Mouse (Mus musculus) MEL (cell line): Measurements from ENCODE around the gene Serpinb13. TPM values are rescaled to one million over a fixed set of nuclear protein-coding genes. Genes with fewer than 3 reads are reported as not detected.

Experiments used
- DNase-seq: peaks from one replicate; pipeline ENCODE4 v3.0.0; 2011; ENCODE audit warnings: low read depth, low spot score
- H3K27ac ChIP-seq: 2 replicates; pipeline ENCODE4 v1.5.1; 2012; ENCODE audit warnings: low read depth, mild to moderate bottlenecking, control low read depth, low read length, moderate library complexity; ENCODE audit not compliant: control insufficient read depth
- H3K27me3 ChIP-seq, 2 experiments: fragments of 150-350 bp in 1 of 2; sonication (generic) in 1 of 2; 2 replicates each; pipeline ENCODE4 v1.6.1; 2012; ENCODE audit warnings: low read length in 2 of 2, mild to moderate bottlenecking in 2 of 2, improper control_type of control experiment in 1 of 2, moderate library complexity in 1 of 2; ENCODE audit not compliant: insufficient read depth in 2 of 2, control insufficient read depth in 1 of 2
- H3K36me3 ChIP-seq, 2 experiments: 2 replicates each; pipeline ENCODE4 v1.6.1; 2012 to 2014; ENCODE audit warnings: low read length in 2 of 2, improper control_type of control experiment in 1 of 2, inconsistent platforms in 1 of 2, mild to moderate bottlenecking in 1 of 2; ENCODE audit not compliant: insufficient read depth in 2 of 2, control insufficient read depth in 1 of 2
- H3K4me1 ChIP-seq, 2 experiments: fragments of 150-350 bp in 1 of 2; sonication (generic) in 1 of 2; 2 replicates each; pipeline ENCODE4 v1.6.1; 2012; ENCODE audit warnings: low read length in 2 of 2, improper control_type of control experiment in 1 of 2, mild to moderate bottlenecking in 1 of 2; ENCODE audit not compliant: insufficient read depth in 2 of 2, control insufficient read depth in 1 of 2
- H3K4me3 ChIP-seq, 2 experiments: fragments of 150-350 bp in 1 of 2; sonication (generic) in 1 of 2; 2 replicates each; pipeline ENCODE4 v1.5.1; 2012; ENCODE audit warnings: low read depth in 2 of 2, low read length in 2 of 2, mild to moderate bottlenecking in 2 of 2, moderate library complexity in 2 of 2, control low read depth in 1 of 2, improper control_type of control experiment in 1 of 2; ENCODE audit not compliant: control insufficient read depth in 1 of 2, insufficient read depth in 1 of 2
- H3K79me2 ChIP-seq: 2 replicates; pipeline ENCODE4 v1.6.1; 2012; ENCODE audit warnings: mild to moderate bottlenecking, low read length, moderate library complexity; ENCODE audit not compliant: control insufficient read depth, poor library complexity, insufficient read depth
- H3K9ac ChIP-seq: 2 replicates; pipeline ENCODE4 v1.6.1; 2012; ENCODE audit warnings: low read depth, mild to moderate bottlenecking, control low read depth, low read length, moderate library complexity; ENCODE audit not compliant: control insufficient read depth, poor library complexity, severe bottlenecking
- H3K9me3 ChIP-seq: fragments of 150-350 bp; sonication (generic); replicated peaks from 2 replicates; pipeline ENCODE4 v1.6.1; 2012; ENCODE audit warnings: mild to moderate bottlenecking, low read length, improper control_type of control experiment, moderate library complexity; ENCODE audit not compliant: insufficient read depth
- BHLHE40 ChIP-seq: IDR thresholded peaks from 2 replicates; pipeline ENCODE4 v1.6.1; 2012; ENCODE audit warnings: low read depth, mild to moderate bottlenecking, inconsistent platforms, low read length, improper control_type of control experiment, borderline replicate concordance
- CHD1 ChIP-seq: IDR thresholded peaks from 2 replicates; pipeline ENCODE4 v1.6.1; 2012; ENCODE audit warnings: low read depth, mild to moderate bottlenecking, inconsistent platforms, low read length, improper control_type of control experiment
- CTCF ChIP-seq, 3 experiments: IDR thresholded peaks in 2 of 3; conservative IDR thresholded peaks in 1 of 3; 2 replicates each; pipeline ENCODE4 v1.5.1; 2011 to 2012; ENCODE audit warnings: low read length in 3 of 3, low read depth in 2 of 3, mild to moderate bottlenecking in 2 of 3, improper control_type of control experiment in 1 of 3, inconsistent platforms in 1 of 3, mixed read lengths in 1 of 3, moderate library complexity in 1 of 3; ENCODE audit not compliant: control insufficient read depth in 1 of 3, insufficient read depth in 1 of 3, poor library complexity in 1 of 3, severe bottlenecking in 1 of 3
- ELF1 ChIP-seq: IDR thresholded peaks from 2 replicates; pipeline ENCODE4 v1.6.1; 2014; ENCODE audit warnings: low read depth, mild to moderate bottlenecking, inconsistent platforms, low read length, improper control_type of control experiment, moderate library complexity
- GATA1 ChIP-seq: IDR thresholded peaks from 2 replicates; pipeline ENCODE4 v1.6.1; 2011; ENCODE audit warnings: low read depth, low read length, improper control_type of control experiment
- HCFC1 ChIP-seq: IDR thresholded peaks from 2 replicates; pipeline ENCODE4 v1.6.1; 2012; ENCODE audit warnings: low read depth, mild to moderate bottlenecking, inconsistent platforms, low read length, improper control_type of control experiment, moderate library complexity
- KAT2A ChIP-seq: conservative IDR thresholded peaks from 2 replicates; pipeline ENCODE4 v1.6.1; 2012; ENCODE audit warnings: low read depth, low read length, improper control_type of control experiment, inconsistent platforms
- MAFK ChIP-seq: IDR thresholded peaks from 2 replicates; pipeline ENCODE4 v1.6.1; 2011; ENCODE audit warnings: low read depth, mild to moderate bottlenecking, low read length, improper control_type of control experiment, borderline replicate concordance
- MEF2A ChIP-seq: IDR thresholded peaks from 2 replicates; pipeline ENCODE4 v1.6.1; 2014; ENCODE audit warnings: low read depth, mild to moderate bottlenecking, inconsistent platforms, low read length, improper control_type of control experiment; ENCODE audit not compliant: poor library complexity, insufficient replicate concordance, severe bottlenecking; ENCODE audit errors: extremely low read depth
- MXI1 ChIP-seq: IDR thresholded peaks from 2 replicates; pipeline ENCODE4 v1.6.1; 2011; ENCODE audit warnings: mild to moderate bottlenecking, low read depth, low read length, improper control_type of control experiment
- NRF1 ChIP-seq: IDR thresholded peaks from 2 replicates; pipeline ENCODE4 v1.6.1; 2014; ENCODE audit warnings: low read depth, mild to moderate bottlenecking, inconsistent platforms, low read length, improper control_type of control experiment, moderate library complexity; ENCODE audit not compliant: poor library complexity, insufficient read depth, severe bottlenecking
- POLR2AphosphoS2 ChIP-seq: IDR thresholded peaks from 2 replicates; pipeline ENCODE4 v1.6.1; 2011; ENCODE audit warnings: low read length, improper control_type of control experiment
- RAD21 ChIP-seq: IDR thresholded peaks from 2 replicates; pipeline ENCODE4 v1.6.1; 2011; ENCODE audit warnings: mild to moderate bottlenecking, low read depth, low read length, improper control_type of control experiment
- RCOR1 ChIP-seq: IDR thresholded peaks from 2 replicates; pipeline ENCODE4 v1.6.1; 2012; ENCODE audit warnings: low read depth, mild to moderate bottlenecking, inconsistent platforms, low read length, improper control_type of control experiment
- SIN3A ChIP-seq: IDR thresholded peaks from 2 replicates; pipeline ENCODE4 v1.6.1; 2012; ENCODE audit warnings: low read length, improper control_type of control experiment, inconsistent platforms
- SMC3 ChIP-seq: IDR thresholded peaks from 2 replicates; pipeline ENCODE4 v1.6.1; 2011; ENCODE audit warnings: low read depth, low read length, improper control_type of control experiment
- TAL1 ChIP-seq: IDR thresholded peaks from 2 replicates; pipeline ENCODE4 v1.6.1; 2012; ENCODE audit warnings: mild to moderate bottlenecking, inconsistent platforms, low read length, moderate library complexity, mixed read lengths
- UBTF ChIP-seq: IDR thresholded peaks from 2 replicates; pipeline ENCODE4 v1.6.1; 2012; ENCODE audit warnings: low read depth, mild to moderate bottlenecking, inconsistent platforms, low read length, improper control_type of control experiment, moderate library complexity, borderline replicate concordance; ENCODE audit not compliant: insufficient read depth
- ZC3H11A ChIP-seq: IDR thresholded peaks from 2 replicates; pipeline ENCODE4 v1.6.1; 2012; ENCODE audit warnings: low read depth, mild to moderate bottlenecking, inconsistent platforms, low read length, improper control_type of control experiment
- ZMIZ1 ChIP-seq: IDR thresholded peaks from 2 replicates; pipeline ENCODE4 v1.6.1; 2012; ENCODE audit warnings: low read depth, mild to moderate bottlenecking, inconsistent platforms, low read length, improper control_type of control experiment, moderate library complexity
- ZNF384 ChIP-seq: IDR thresholded peaks from 2 replicates; pipeline ENCODE4 v1.6.1; 2012; ENCODE audit warnings: low read depth, mild to moderate bottlenecking, inconsistent platforms, low read length, improper control_type of control experiment
- polyA plus RNA-seq, 2 experiments: library from polyadenylated mRNA; stranded (reverse) in 1 of 2; unstranded in 1 of 2; fragments of >175 nt in 1 of 2; fragments of >200 nt in 1 of 2; gene quantifications; 2 replicates each; pipeline versions ENCODE4 v1.2.1 to v1.2.4; 2012; ENCODE audit warnings: low replicate concordance in 2 of 2, low read depth in 1 of 2; ENCODE audit not compliant: insufficient read length in 2 of 2, insufficient read depth in 1 of 2, missing spikeins in 1 of 2
- total RNA-seq: library from RNA; depleted of rRNA; stranded (reverse); fragments of 300-350 nt; gene quantifications from 2 replicates; pipeline ENCODE4 v1.2.3, GENCODE M21; 2012

The Serpinb13 gene
- total and polyA plus RNA-seq, 3 experiments = not detected

DNA sequence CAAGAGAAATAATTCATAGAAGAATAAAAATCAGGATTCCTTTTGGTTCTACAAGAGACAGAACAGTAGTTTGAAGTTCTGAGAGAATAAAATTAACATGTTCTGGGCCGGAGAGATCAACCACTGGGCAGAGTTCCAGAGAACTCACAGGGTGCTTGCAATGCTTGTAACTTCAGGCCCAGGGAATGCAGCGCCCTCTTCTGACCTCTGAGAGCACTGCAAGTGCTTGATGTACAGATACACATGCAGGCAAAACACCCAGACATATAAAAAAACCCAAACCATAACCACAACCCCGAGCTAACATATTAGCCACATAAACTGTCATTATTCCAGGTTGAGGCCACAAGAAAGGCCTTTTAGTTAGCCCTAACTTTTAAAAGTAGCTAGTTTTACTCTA, 19.8 kb upstream of the Serpinb13 start:
- Histone ChIP-seq H3K27me3 (no peaks in the 10 kb centered on the region), H3K4me3 (no peak overlapping the region), H3K4me1 (no peaks in the 10 kb centered on the region), H3K79me2 (no peaks in the 10 kb centered on the region), H3K36me3 (no peaks in the 10 kb centered on the region), H3K9ac (no peak overlapping the region), H3K27ac (no peak overlapping the region), H3K9me3 (no peaks in the 10 kb centered on the region)
- no peak for TF ChIP-seq UBTF
- no peak for TF ChIP-seq RAD21
- peak; percentile 13; the same call in 1 of the 2 replicates for TF ChIP-seq SMC3
- TF ChIP-seq POLR2AphosphoS2 = no peak
- peak; percentile 41 to 56 (median 41) for TF ChIP-seq CTCF (IDR thresholded peaks at IDR 0.05 in 2 of 3, conservative IDR thresholded peaks at IDR 0.05 in 1 of 3; ENCODE audit: control insufficient read depth in 1 of 3, insufficient read depth in 1 of 3, low read depth in 2 of 3, low read length in 3 of 3, poor library complexity in 1 of 3, severe bottlenecking in 1 of 3)
- peak; percentile 32 for DNase-seq

DNA sequence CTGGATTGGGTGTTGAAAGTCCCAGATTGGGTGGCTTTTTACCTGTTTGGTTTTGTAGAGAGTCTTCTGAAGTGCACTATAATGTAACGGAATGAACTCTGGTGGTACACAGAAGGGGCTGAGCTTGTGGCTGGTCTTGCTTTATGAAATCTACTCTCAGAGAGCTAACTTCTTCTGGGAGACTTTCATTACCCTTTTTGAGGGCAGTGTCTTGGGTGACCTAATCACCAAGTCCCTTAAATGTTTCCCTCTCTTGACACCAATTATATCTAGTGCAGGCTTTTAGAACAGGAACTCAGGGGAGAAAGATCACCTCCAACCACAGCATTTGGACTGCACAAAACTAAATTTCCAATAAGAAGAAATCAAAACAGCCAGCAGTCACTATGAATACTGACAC, 2.3 kb downstream of the Serpinb13 start:
- Histone ChIP-seq H3K4me1 (peaks cover 0 to 3% of the 10 kb centered on the region in 2 experiments; a peak in 1 of 4 replicates), H3K27ac (no peak overlapping the region), H3K4me3 (no peak overlapping the region), H3K36me3 (no peaks in the 10 kb centered on the region), H3K79me2 (no peaks in the 10 kb centered on the region), H3K9ac (no peak overlapping the region), H3K9me3 (no peaks in the 10 kb centered on the region), H3K27me3 (peaks cover 0 to 1% of the 10 kb centered on the region in 2 experiments; a peak in 1 of 4 replicates)
- TF ChIP-seq TAL1 = no peak
- TF ChIP-seq ELF1 = no peak
- no peak for TF ChIP-seq RAD21
- no peak for TF ChIP-seq SIN3A
- TF ChIP-seq NRF1 = no peak
- TF ChIP-seq GATA1 = no peak
- no peak for TF ChIP-seq SMC3
- no peak for TF ChIP-seq MAFK
- TF ChIP-seq ZC3H11A = no peak
- TF ChIP-seq MEF2A = no peak
- TF ChIP-seq ZMIZ1 = no peak
- no peak for TF ChIP-seq RCOR1
- TF ChIP-seq HCFC1 = no peak
- no peak for TF ChIP-seq MXI1
- no peak for TF ChIP-seq KAT2A
- no peak for TF ChIP-seq BHLHE40
- TF ChIP-seq ZNF384 = no peak
- TF ChIP-seq CHD1 = no peak
- no peak for DNase-seq
